Mouse (Mus musculus) lung, adult 2 months (tissue): ENCODE measurements around the gene Rabep1.

ENCODE experiments used
- CTCF ChIP-seq: fragments of 200-500 bp; IDR thresholded peaks from 2 replicates; pipeline ENCODE4 v1.5.1; 2011; ENCODE audit warnings: mild to moderate bottlenecking, low read length, control low read depth; ENCODE audit not compliant: insufficient read depth
- POLR2A ChIP-seq: fragments of 200-500 bp; IDR thresholded peaks from 2 replicates; pipeline ENCODE4 v1.6.1; 2011; ENCODE audit warnings: low read depth, mild to moderate bottlenecking, control low read depth, low read length, borderline replicate concordance; ENCODE audit errors: extremely low read depth

DNA sequence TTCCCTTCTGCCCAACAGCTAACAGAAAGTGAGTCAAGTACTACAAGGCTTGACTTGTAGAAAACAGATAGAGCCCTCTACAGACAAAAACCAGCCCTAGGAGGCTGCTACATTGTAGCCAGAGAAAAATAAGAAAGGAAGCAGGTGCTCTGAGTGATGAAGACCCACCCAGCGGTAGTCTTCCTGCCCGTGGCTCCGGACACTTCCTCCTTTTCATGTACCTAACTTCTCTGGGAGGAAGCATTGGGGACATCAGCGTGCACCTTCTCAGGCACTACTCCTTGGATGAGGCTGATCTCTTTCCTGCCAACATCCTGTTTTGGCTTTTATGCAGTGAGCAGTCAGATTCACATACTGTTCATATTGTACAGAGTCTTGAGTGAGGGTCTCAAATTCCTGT is 37.9 kb upstream of the Rabep1 start:
- TF ChIP-seq CTCF (no peak), POLR2A (no peak)
